Mouse (Mus musculus) cerebellum, adult 2 months (tissue): ENCODE results near the gene Ttll10.

Experiments
- CTCF ChIP-seq: fragments of 200-500 bp; IDR thresholded peaks from 2 replicates; pipeline ENCODE4 v1.5.1; 2011; ENCODE audit warnings: low read depth, mild to moderate bottlenecking, control low read depth, low read length, moderate library complexity, borderline replicate concordance; ENCODE audit not compliant: insufficient read depth
- POLR2A ChIP-seq: fragments of 200-500 bp; IDR thresholded peaks from 2 replicates; pipeline ENCODE4 v1.6.1; 2011; ENCODE audit warnings: low read length, control low read depth, borderline replicate concordance; ENCODE audit not compliant: insufficient read depth

DNA sequence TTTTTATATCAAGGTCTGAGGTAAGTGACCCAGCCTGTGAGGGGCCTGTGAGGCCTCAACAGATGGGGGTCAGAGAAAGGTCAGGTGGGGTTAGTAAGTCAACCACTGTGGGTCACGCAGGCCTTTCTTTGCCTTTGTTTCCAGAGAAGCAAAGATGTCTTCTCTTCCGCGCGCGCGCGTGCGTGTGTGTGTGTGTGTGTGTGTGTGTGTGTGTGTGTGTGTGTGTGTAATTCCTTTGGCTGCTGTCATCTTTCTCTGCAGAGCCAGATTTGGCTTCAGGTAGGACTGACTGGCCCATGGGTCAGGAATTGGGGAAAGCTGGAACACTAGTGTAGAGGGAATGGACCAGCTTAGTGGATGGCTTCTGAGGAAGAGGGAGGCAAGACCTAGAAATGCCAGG is 10.5 kb upstream of the Ttll10 start:
- TF ChIP-seq CTCF (no peak), POLR2A (no peak)
